Mouse (Mus musculus) cerebellum, adult 2 months (tissue): ENCODE measurements at regions not wholly inside any gene's neighbourhood (a gene's known extent, or its start where the extent isn't known, plus 50 kb on each side); places are given as distances from the start of the nearest gene placed in this dataset.

Experiments
- CTCF ChIP-seq: fragments of 200-500 bp; IDR thresholded peaks from 2 replicates; pipeline ENCODE4 v1.5.1; 2011; ENCODE audit warnings: low read depth, mild to moderate bottlenecking, control low read depth, low read length, moderate library complexity, borderline replicate concordance; ENCODE audit not compliant: insufficient read depth
- POLR2A ChIP-seq: fragments of 200-500 bp; IDR thresholded peaks from 2 replicates; pipeline ENCODE4 v1.6.1; 2011; ENCODE audit warnings: low read length, control low read depth, borderline replicate concordance; ENCODE audit not compliant: insufficient read depth

DNA sequence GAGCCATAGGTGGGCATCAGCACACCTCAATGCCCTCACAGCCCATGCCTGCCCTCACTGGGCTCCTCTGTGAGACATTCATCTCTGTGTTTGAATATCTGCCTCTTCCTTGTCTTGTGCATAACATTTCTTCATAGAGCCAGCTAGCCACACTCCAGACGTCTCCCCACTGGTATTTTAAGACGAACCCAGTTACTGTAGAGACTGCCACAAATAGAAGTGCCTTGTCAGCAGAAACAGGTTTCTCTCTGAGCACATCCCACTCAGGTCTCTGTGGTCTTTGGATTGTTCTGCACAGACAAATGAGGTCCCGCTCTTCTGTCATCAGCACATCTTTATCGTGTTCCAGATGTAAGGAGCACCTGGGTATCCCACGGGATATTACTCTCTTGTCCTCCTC lies 130.5 kb downstream of the Efnb2 start:
- TF ChIP-seq CTCF: no peak
- TF ChIP-seq POLR2A: no peak
